Mouse (Mus musculus): ENCODE measurements around the gene Iqcf3.

Iqcf3 gene

GRCm38 (mm10) chr9:106454071-106454761 is 107.2 kb downstream of the Iqcf3 start:
- no peak for DNase-seq (ENCODE audit: low read depth, low spot score)

DNA sequence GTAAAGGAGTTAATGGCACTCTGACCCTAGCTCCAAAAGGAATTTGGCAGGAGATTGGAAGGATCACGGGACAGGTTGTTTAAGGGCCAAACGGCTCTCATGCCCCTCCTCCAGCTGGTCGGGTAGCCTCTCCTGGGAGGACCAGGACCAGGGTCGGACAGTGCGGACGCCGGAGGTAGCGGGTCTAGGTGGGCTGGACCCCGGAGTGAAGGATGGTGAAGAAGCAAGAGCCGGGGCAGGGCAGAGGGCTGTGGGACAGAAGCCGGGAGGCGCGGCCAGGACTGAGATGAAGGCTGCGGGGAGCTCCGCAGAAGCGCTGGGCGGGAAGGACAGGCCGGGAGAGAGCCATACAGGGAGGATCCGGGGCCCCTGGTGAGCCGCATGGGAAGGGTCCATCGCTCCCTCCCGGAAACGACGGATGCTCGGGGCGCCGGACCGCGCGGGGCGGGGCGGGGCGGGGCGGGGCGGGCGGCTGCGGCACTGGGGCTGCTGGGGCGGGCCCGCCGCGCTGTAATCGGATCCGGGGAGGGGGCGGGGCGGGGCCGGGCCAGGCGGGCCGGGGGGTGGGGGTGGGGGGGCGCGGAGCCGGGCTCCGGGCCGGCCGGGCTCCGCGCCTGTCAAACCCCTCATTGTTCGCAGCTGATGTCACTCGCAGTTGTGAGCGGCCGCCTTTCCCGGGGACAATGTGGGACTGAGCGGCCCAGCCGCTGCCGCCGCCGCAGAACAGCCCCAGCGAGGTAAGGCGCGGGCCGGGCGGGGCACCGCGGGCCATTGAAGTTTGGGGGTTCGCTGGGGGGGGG is 108.0 kb downstream of the Iqcf3 start, which contains the start of gene Pcbp4:
Gene Pcbp4, plus strand, starts transcription at position 21 of the 800 bp plus-strand sequence.
- no peak for DNase-seq (ENCODE audit: low read depth, low spot score)

Data from retina, postnatal 7 days (tissue).